Mouse (Mus musculus) CH12.LX (cell line): ENCODE data around the gene Map4k1.

ENCODE experiments used
- CTCF ChIP-seq, 2 experiments: IDR thresholded peaks in 1 of 2; conservative IDR thresholded peaks in 1 of 2; 2 replicates each; pipeline ENCODE4 v1.5.1; 2011 to 2012; ENCODE audit warnings: low read depth in 2 of 2, low read length in 2 of 2, improper control_type of control experiment in 1 of 2, inconsistent platforms in 1 of 2, mild to moderate bottlenecking in 1 of 2, moderate library complexity in 1 of 2
- E2F4 ChIP-seq: IDR thresholded peaks from 2 replicates; pipeline ENCODE4 v1.6.1; 2011; ENCODE audit warnings: low read depth, low read length, improper control_type of control experiment; ENCODE audit not compliant: insufficient replicate concordance
- ELF1 ChIP-seq: IDR thresholded peaks from 2 replicates; pipeline ENCODE4 v1.6.1; 2014; ENCODE audit warnings: low read depth, mild to moderate bottlenecking, inconsistent platforms, low read length, improper control_type of control experiment
- EP300 ChIP-seq: IDR thresholded peaks from 2 replicates; pipeline ENCODE4 v1.6.1; 2011; ENCODE audit warnings: low read length, improper control_type of control experiment
- KAT2A ChIP-seq: IDR thresholded peaks from 2 replicates; pipeline ENCODE4 v1.6.1; 2012; ENCODE audit warnings: low read length, improper control_type of control experiment, inconsistent platforms; ENCODE audit not compliant: insufficient replicate concordance
- MAFK ChIP-seq: IDR thresholded peaks from 2 replicates; pipeline ENCODE4 v1.6.1; 2011; ENCODE audit warnings: low read length, improper control_type of control experiment; ENCODE audit not compliant: insufficient replicate concordance
- MAX ChIP-seq: IDR thresholded peaks from 2 replicates; pipeline ENCODE4 v1.6.1; 2011; ENCODE audit warnings: low read length, improper control_type of control experiment
- POLR2A ChIP-seq: IDR thresholded peaks from 2 replicates; pipeline ENCODE4 v1.6.1; 2011; ENCODE audit warnings: low read depth, mild to moderate bottlenecking, improper control_type of control experiment, low read length
- SIN3A ChIP-seq: IDR thresholded peaks from 2 replicates; pipeline ENCODE4 v1.6.1; 2012; ENCODE audit warnings: low read length, improper control_type of control experiment, inconsistent platforms
- TBP ChIP-seq: conservative IDR thresholded peaks from 2 replicates; pipeline ENCODE4 v1.6.1; 2011; ENCODE audit warnings: low read depth, low read length, improper control_type of control experiment
- ZC3H11A ChIP-seq: IDR thresholded peaks from 2 replicates; pipeline ENCODE4 v1.6.1; 2012; ENCODE audit warnings: low read depth, mild to moderate bottlenecking, inconsistent platforms, low read length, improper control_type of control experiment
- ZKSCAN1 ChIP-seq: IDR thresholded peaks from 2 replicates; pipeline ENCODE4 v1.6.1; 2012; ENCODE audit warnings: low read depth, inconsistent platforms, low read length, improper control_type of control experiment, borderline replicate concordance
- ZNF384 ChIP-seq: IDR thresholded peaks from 2 replicates; pipeline ENCODE4 v1.6.1; 2012; ENCODE audit warnings: low read depth, low read length, improper control_type of control experiment, inconsistent platforms

GRCm38 (mm10) chr7:28985207-28985606 is 3.4 kb downstream of the Map4k1 start:
- TF ChIP-seq CTCF (conservative IDR thresholded peaks at IDR 0.05 in 1 of 2, IDR thresholded peaks at IDR 0.05 in 1 of 2; ENCODE audit: low read depth in 2 of 2, low read length in 2 of 2), result no peak
- no peak for TF ChIP-seq KAT2A
- TF ChIP-seq ELF1, result no peak
- TF ChIP-seq POLR2A, result no peak
- no peak for TF ChIP-seq MAFK
- TF ChIP-seq EP300, result no peak
- TF ChIP-seq ZKSCAN1, result no peak
- no peak for TF ChIP-seq MAX
- no peak for TF ChIP-seq SIN3A
- TF ChIP-seq E2F4, result no peak
- no peak for TF ChIP-seq TBP
- TF ChIP-seq ZNF384, result no peak
- TF ChIP-seq ZC3H11A, result no peak
